In the genomic region with DNA sequence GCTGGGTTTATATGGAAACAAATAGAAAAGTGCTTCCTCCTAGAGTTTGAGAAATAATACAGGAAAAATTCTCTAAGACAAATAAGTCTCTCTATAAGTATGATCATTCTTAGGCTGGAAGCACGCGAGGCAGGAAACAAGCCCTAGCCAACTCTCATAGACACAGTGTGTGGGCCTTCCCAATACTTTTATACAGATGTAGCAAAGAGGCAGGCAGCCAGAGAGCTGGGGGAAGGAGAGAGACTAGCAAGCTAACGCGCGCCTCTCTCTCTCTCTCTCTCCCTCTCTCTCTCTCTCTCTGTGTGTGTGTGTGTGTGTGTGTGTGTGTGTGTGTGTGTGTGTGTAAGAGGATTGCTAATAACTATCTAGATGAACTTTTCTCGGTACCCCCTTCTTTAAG, we compare ENCODE assay signal across 10 mouse cellular contexts. TPM values are rescaled to one million over a fixed set of nuclear protein-coding genes. Genes with fewer than 3 reads are reported as not detected.
DNase-seq lines count a peak whose midpoint lies in the region; ATAC-seq and TF ChIP-seq lines count a peak whose summit lies in the region.
"Had no signal": no experiment of that assay in that cellular context is flagged by ENCODE, and none has a peak within 500 bp of the region (broad histone marks: within the 10 kb centered on the region; RNA-seq: fewer than 3 reads in every experiment).

No protein-coding gene starts in this region.

- H3K9me3 ChIP-seq in kidney, embryonic 14.5 days (ENCODE audit: control insufficient read depth, low read length): no peaks in the 10 kb centered on the region
- no peaks in the 10 kb centered on the region for H3K9me3 ChIP-seq in embryonic facial prominence, embryonic 13.5 days
- no peaks in the 10 kb centered on the region for H3K9me3 ChIP-seq in hindbrain, embryonic 15.5 days
- H3K9me3 ChIP-seq in midbrain, embryonic 12.5 days: 0 out of 2 replicates have a peak, but pooled peaks cover 4% of the 10 kb centered on the region

- H3K4me3 ChIP-seq in kidney, embryonic 14.5 days (ENCODE audit: low read length): peak overlapping the region; percentile 62
- H3K4me3 ChIP-seq in embryonic facial prominence, embryonic 13.5 days: peak overlapping the region; percentile 62
- no peak overlapping the region for H3K4me3 ChIP-seq in hindbrain, embryonic 15.5 days
- no peak overlapping the region for H3K4me3 ChIP-seq in midbrain, embryonic 12.5 days
- H3K4me3 ChIP-seq in left cerebral cortex, adult 2 months: no peak overlapping the region

- H3K4me2 ChIP-seq in kidney, embryonic 14.5 days (replicated peaks; ENCODE audit: low read depth, low read length): peak overlapping the region; percentile 49
- H3K4me2 ChIP-seq in embryonic facial prominence, embryonic 13.5 days: peak overlapping the region; percentile 62
- peak overlapping the region; percentile 88 for H3K4me2 ChIP-seq in hindbrain, embryonic 15.5 days
- peak overlapping the region; percentile 73 for H3K4me2 ChIP-seq in midbrain, embryonic 12.5 days (replicated peaks)

- H3K9ac ChIP-seq in kidney, embryonic 14.5 days (ENCODE audit: low read depth, low read length): peak overlapping the region; percentile 78; the same call in 1 of the 2 replicates
- H3K9ac ChIP-seq in embryonic facial prominence, embryonic 13.5 days: peak overlapping the region; percentile 79
- no peak overlapping the region for H3K9ac ChIP-seq in hindbrain, embryonic 15.5 days
- no peak overlapping the region for H3K9ac ChIP-seq in midbrain, embryonic 12.5 days (replicated peaks)

- peak overlapping the region; percentile 86; the same call in 1 of the 2 replicates for H3K27ac ChIP-seq in kidney, embryonic 14.5 days (ENCODE audit: low read depth, low read length)
- H3K27ac ChIP-seq in embryonic facial prominence, embryonic 13.5 days: peak overlapping the region; percentile 88
- H3K27ac ChIP-seq in hindbrain, embryonic 15.5 days (replicated peaks): no peak overlapping the region
- no peak overlapping the region for H3K27ac ChIP-seq in midbrain, embryonic 12.5 days (replicated peaks)
- no peak overlapping the region for H3K27ac ChIP-seq in left cerebral cortex, adult 2 months
- H3K27ac ChIP-seq: layer of hippocampus, adult 2 months had no signal

- no peaks in the 10 kb centered on the region for H3K27me3 ChIP-seq in kidney, embryonic 14.5 days (ENCODE audit: control insufficient read depth, insufficient read depth, low read length)
- peaks cover 19% of the 10 kb centered on the region for H3K27me3 ChIP-seq in embryonic facial prominence, embryonic 13.5 days
- no peaks in the 10 kb centered on the region for H3K27me3 ChIP-seq in hindbrain, embryonic 15.5 days
- H3K27me3 ChIP-seq in midbrain, embryonic 12.5 days: peaks cover 34% of the 10 kb centered on the region; the same call in 1 of the 2 replicates

- peaks cover 8% of the 10 kb centered on the region; the same call in 1 of the 2 replicates for H3K4me1 ChIP-seq in kidney, embryonic 14.5 days (ENCODE audit: control insufficient read depth, insufficient read depth, low read length)
- H3K4me1 ChIP-seq in embryonic facial prominence, embryonic 13.5 days: peaks cover 8% of the 10 kb centered on the region
- H3K4me1 ChIP-seq in hindbrain, embryonic 15.5 days (replicated peaks): 0 out of 2 replicates have a peak, but pooled peaks cover 6% of the 10 kb centered on the region
- 0 out of 2 replicates have a peak, but pooled peaks cover 11% of the 10 kb centered on the region for H3K4me1 ChIP-seq in midbrain, embryonic 12.5 days

- WGBS in kidney, embryonic 14.5 days: 40% methylated on average over 6 of the region's 6 CpGs
- WGBS in embryonic facial prominence, embryonic 13.5 days: 27% methylated on average over 5 of the region's 6 CpGs
- 34% methylated on average over 6 of the region's 6 CpGs for WGBS in hindbrain, embryonic 15.5 days
- WGBS in midbrain, embryonic 12.5 days: 44% methylated on average over 2 of the region's 6 CpGs

- H3K36me3 ChIP-seq in kidney, embryonic 14.5 days (ENCODE audit: control insufficient read depth, insufficient read depth, low read length): no peaks in the 10 kb centered on the region
- no peaks in the 10 kb centered on the region for H3K36me3 ChIP-seq in embryonic facial prominence, embryonic 13.5 days
- H3K36me3 ChIP-seq in hindbrain, embryonic 15.5 days: no peaks in the 10 kb centered on the region
- no peaks in the 10 kb centered on the region for H3K36me3 ChIP-seq in midbrain, embryonic 12.5 days

- TF ChIP-seq CTCF in left cerebral cortex, adult 2 months (IDR thresholded peaks at IDR 0.05): no peak

- intact Hi-C loops in left cerebral cortex, adult 2 months (cut with DNase I): no loop called here

- no peak for DNase-seq in kidney, adult 8-10 months
- DNase-seq in spleen, adult 18-20 months: no peak
- no peak for DNase-seq in lung, postnatal 14 days
- no peak for DNase-seq in left cerebral cortex, adult 2 months (ENCODE audit: extremely low spot score in 1 of 2, low spot score in 2 of 2)

- no peak for ATAC-seq in kidney, embryonic 14.5 days (ENCODE audit: low FRiP score, low TSS enrichment)
- ATAC-seq in embryonic facial prominence, embryonic 13.5 days (ENCODE audit: insufficient number of reproducible peaks, insufficient read depth, low FRiP score, low TSS enrichment, low read depth): no peak
- ATAC-seq in hindbrain, embryonic 15.5 days (ENCODE audit: low FRiP score, low read depth): no peak
- ATAC-seq in midbrain, embryonic 12.5 days (ENCODE audit: low FRiP score, low read depth): no peak

RNA-seq across cellular contexts. Expression of a gene that starts 2.2 kb away (rescaled TPM):
- polyA plus RNA-seq in kidney, embryonic 14.5 days (2014; fragmentation: Nextera tagmentation; extraction: Ambion mirVana): 1,004 and 1,032 TPM in 2 replicates
- 741 and 764 TPM in 2 replicates for polyA plus RNA-seq in embryonic facial prominence, embryonic 13.5 days (2015; fragmentation: Nextera tagmentation; extraction: Ambion mirVana)
- polyA plus RNA-seq in hindbrain, embryonic 15.5 days (2015; fragmentation: Nextera tagmentation; extraction: Ambion mirVana): 76.4 and 84.4 TPM in 2 replicates
- polyA plus RNA-seq in midbrain, embryonic 12.5 days (2016; fragmentation: Nextera tagmentation; extraction: Ambion mirVana): 150 and 206 TPM in 2 replicates
- 1 to 10 TPM; 5.9 to 6.6 TPM for total RNA-seq in left cerebral cortex, adult 2 months (2021)
- total RNA-seq: MEL had no signal

Comparison
In these comparisons a context has a peak if more than half of its experiments do, and no peak if none do; other contexts are left out.
1. H3K27ac ChIP-seq: peak in kidney, embryonic 14.5 days (single experiment) and embryonic facial prominence, embryonic 13.5 days (single experiment); none in hindbrain, embryonic 15.5 days (single experiment), midbrain, embryonic 12.5 days (single experiment) and left cerebral cortex, adult 2 months (single experiment).
2. H3K4me3 ChIP-seq: peak in kidney, embryonic 14.5 days (single experiment) and embryonic facial prominence, embryonic 13.5 days (single experiment); none in hindbrain, embryonic 15.5 days (single experiment), midbrain, embryonic 12.5 days (single experiment) and left cerebral cortex, adult 2 months (single experiment).
3. H3K9ac ChIP-seq: peak in kidney, embryonic 14.5 days (single experiment) and embryonic facial prominence, embryonic 13.5 days (single experiment); none in hindbrain, embryonic 15.5 days (single experiment) and midbrain, embryonic 12.5 days (single experiment).
4. Peak in every context shown above with its lines, with median percentiles within 50 percentile points of each other: H3K4me2 ChIP-seq.